Mouse (Mus musculus): ENCODE results near the gene Rgp1. TPM values are rescaled to one million over a fixed set of nuclear protein-coding genes. Genes with fewer than 3 reads are reported as not detected.

Gene Rgp1
- 10 to 100 TPM; 54.0 to 54.2 TPM for total RNA-seq (2023)

DNA sequence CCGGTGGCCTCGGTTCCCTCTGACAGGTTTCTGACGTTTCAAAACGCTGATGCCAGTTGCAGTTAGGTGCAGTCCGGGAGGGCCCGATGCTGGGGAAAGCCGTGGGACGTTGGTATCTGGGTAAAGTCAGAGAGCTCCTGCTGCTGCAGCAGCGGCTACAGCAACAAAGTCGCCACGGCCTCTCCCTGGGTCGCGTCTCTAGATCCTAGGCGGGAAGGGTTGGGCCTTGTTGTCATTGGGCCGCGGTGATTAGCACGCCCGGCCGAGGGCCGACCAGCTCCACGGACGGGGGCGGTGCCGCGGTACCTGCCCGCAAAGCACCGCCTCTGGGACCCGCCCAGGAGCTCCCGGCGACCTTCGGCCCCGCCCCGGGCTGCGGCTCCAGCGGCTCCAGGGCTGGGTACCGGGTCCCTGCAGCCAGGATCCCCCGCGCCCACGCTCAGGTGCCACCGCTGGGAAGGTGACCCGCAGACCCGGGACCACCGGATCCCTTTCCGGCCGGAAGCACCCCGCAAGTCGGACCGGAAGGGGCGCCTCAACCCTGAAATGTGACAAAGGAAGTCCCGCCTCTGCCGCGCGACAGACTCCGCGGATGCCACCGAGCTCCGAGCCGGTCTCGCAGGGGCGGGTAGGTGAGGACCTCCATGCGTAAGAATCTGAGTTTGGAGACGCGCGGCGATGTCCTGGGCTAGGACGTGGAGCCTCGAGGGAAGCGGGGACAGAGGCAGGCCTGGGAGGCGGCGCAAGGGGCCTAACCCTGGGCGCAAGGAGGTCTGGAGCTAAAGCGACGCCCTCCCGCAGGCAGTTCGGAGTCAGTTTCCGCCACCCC, at the start of gene Rgp1, which contains the start of gene Gba2:
Rgp1 (plus strand) TSS at position 340 of the 829 bp plus-strand sequence.
Gba2 (minus strand) TSS at position 498 of the 829 bp plus-strand sequence.

GRCm38 (mm10) chr4:43561997-43562768, 16.3 kb upstream of the Rgp1 start, which contains the start of the genes Creb3 and Tln1:
Gene Creb3 (plus strand): TSS chr4:43562332.
Gene Tln1 (minus strand): TSS chr4:43562691.

DNA sequence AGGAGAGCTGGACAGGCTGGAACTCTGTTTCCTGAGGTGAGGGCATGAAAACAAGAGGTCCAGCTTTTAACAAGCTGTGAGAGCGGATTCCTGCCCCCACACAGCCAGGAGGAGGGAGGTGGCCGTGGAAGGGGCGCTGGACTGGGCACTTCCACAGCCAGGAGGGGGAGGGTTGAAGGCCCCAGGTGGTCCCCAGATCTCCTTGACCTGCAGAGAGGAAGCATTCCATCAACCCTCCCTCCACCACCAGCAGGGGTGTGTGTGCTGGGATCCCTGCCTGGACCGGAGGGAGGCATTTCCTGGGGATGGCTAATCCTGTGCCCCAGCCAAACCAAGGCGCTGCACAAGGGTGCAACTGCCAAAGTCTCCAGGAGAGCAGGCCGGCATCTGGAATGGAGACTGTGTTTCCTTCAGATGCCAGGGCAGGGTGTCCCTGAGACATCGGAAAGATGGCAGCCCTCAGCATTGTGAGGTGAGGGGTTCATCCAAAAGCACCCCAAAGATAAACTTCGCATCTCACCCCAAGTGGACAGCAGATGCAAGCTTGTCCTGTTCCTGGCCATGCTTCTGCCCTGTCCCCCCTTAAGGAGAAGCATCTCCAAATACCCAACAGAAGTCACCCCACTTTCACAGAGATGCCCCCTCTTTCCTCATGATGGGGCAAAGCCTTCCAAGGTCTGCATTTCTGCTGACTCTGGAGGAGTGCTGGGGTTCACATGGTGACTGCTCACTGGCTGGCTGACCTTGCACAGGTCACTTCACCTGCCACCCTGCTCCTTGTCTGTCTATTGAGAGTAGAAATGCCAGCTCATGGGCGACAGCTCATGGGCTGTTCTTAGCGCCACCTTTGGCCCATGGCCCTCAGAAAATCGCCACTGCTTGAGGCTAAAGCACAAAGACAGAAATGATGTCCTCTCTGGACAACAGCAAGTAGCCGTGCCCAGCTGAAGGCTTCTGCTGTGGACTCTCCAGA, 6.2 kb downstream of the Rgp1 start, which contains the start of gene Msmp:
Msmp (minus strand) TSS at position 51 of the 973 bp plus-strand sequence.

GRCm38 (mm10) chr4:43631046-43631955, 52.8 kb downstream of the Rgp1 start, which contains the start of gene Npr2:
Gene Npr2 (plus strand): TSS chr4:43631935.

Other genes with a start within 250 kb of the Rgp1 start
- gene Rusc2, start 196.7 kb upstream of the Rgp1 start, total RNA-seq (2023) = not detected
- gene Fam166b, start 149.6 kb upstream of the Rgp1 start, total RNA-seq (2023) = not detected
- 10 to 100 TPM; 54.4 to 54.9 TPM for gene Tesk1, start 136.8 kb upstream of the Rgp1 start, total RNA-seq (2023)
- gene Cd72, start 124.1 kb upstream of the Rgp1 start, total RNA-seq (2023) = 10 to 100 TPM; 27.0 to 31.6 TPM
- gene Sit1, start 95.0 kb upstream of the Rgp1 start, total RNA-seq (2023) = 10 to 100 TPM; 76.6 to 85.8 TPM
- 10 to 100 TPM; 24.6 to 26.0 TPM for gene Ccdc107, start 85.8 kb upstream of the Rgp1 start, total RNA-seq (2023)
- gene Arhgef39, start 79.0 kb upstream of the Rgp1 start, total RNA-seq (2023) = 1 to 10 TPM; 2.3 to 4.2 TPM
- gene Car9, start 71.7 kb upstream of the Rgp1 start, total RNA-seq (2023) = not detected
- not detected for gene Tpm2, start 55.0 kb upstream of the Rgp1 start, total RNA-seq (2023)
- 10 to 100 TPM; 61.5 to 65.6 TPM for gene Creb3, start 16.4 kb upstream of the Rgp1 start, total RNA-seq (2023)
- gene Tln1, start 16.0 kb upstream of the Rgp1 start, total RNA-seq (2023) = 100 to 1,000 TPM; 326 to 327 TPM
- gene Gba2, start 158 bp downstream of the Rgp1 start, total RNA-seq (2023) = 10 to 100 TPM; 36.6 to 37.0 TPM
- gene Msmp, start 5.8 kb downstream of the Rgp1 start, total RNA-seq (2023) = not detected
- gene Npr2, start 53.2 kb downstream of the Rgp1 start, total RNA-seq (2023) = not detected
- not detected for gene Spag8, start 74.9 kb downstream of the Rgp1 start, total RNA-seq (2023)
- gene Hint2, start 77.8 kb downstream of the Rgp1 start, total RNA-seq (2023) = 10 to 100 TPM; 21.3 to 24.6 TPM
- gene Tmem8b, start 90.3 kb downstream of the Rgp1 start, total RNA-seq (2023) = 1 to 10 TPM; 2.7 to 2.8 TPM
- gene Fam221b, start 90.4 kb downstream of the Rgp1 start, total RNA-seq (2023) = not detected
- gene Olfr70, start 122.1 kb downstream of the Rgp1 start, total RNA-seq (2023) = not detected
- not detected for gene Olfr71, start 131.5 kb downstream of the Rgp1 start, total RNA-seq (2023)
- not detected for gene Hrct1, start 148.5 kb downstream of the Rgp1 start, total RNA-seq (2023)
- gene Spaar, start 151.3 kb downstream of the Rgp1 start, total RNA-seq (2023) = not detected
- not detected for gene Olfr159, start 192.3 kb downstream of the Rgp1 start, total RNA-seq (2023)
- not detected for gene Olfr156, start 245.2 kb downstream of the Rgp1 start, total RNA-seq (2023)

Measured in T-cell, adult 66 days (primary cell).